Mouse (Mus musculus): ENCODE measurements at regions not wholly inside any gene's neighbourhood (a gene's known extent, or its start where the extent isn't known, plus 50 kb on each side); places are given as distances from the start of the nearest gene placed in this dataset.

DNA sequence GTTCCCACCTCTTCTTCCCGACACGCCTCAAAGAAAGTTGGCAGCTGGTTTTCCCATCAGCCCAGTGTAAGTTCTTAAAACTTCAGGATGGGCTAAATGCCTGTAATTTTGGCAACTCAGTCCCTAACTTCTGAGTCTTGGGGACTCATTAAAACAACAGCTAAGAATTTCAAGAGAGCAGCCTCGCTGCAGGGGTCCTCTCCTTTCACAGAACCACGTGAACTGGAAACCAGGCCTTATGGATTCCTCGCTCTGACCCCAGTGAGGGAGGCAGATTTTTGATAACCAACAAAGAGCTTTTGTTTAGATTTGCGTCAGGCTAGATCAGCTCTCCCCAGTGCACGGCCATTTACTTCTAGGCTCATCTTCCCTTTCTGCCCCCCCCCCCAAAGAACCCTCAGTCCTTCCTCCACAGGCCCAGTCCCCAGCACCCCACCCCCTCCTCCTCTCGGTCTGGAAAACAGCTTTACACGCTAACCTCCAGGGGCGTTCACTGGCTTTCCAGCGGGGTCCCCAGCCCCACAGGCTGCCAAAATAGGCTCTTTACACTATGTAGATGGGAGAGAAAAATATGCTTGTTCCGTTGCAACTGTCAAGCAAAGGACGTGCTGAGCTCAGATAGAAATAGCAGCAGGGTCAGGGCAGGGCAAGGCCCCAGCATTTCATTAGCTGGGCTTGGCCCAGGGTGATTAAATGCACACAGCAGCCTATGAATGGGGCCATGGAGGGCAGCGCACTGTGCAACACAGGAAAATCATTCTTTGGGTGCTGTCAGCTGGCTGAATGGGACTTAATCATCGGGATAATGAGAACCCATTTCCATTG is 233.5 kb downstream of the Zfp36l1 start:
- TF ChIP-seq CTCF (IDR thresholded peaks at IDR 0.05; ENCODE audit: low read depth, low read length) (no peak), POLR2A (IDR thresholded peaks at IDR 0.05; ENCODE audit: borderline replicate concordance, low read depth, low read length) (no peak)
